9 mouse cellular contexts compared by ENCODE assay signal in genomic region chr2:25292054-25292544, GRCm38 (mm10). TPM values are rescaled to one million over a fixed set of nuclear protein-coding genes. Genes with fewer than 3 reads are reported as not detected.
A peak's percentile ranks its signal among the peaks of the same experiment; 100 is the strongest.
DNase-seq lines count a peak whose midpoint lies in the region; ATAC-seq and TF ChIP-seq lines count a peak whose summit lies in the region.
"Had no signal": no experiment of that assay in that cellular context is flagged by ENCODE, and none has a peak within 500 bp of the region (broad histone marks: within the 10 kb centered on the region; RNA-seq: fewer than 3 reads in every experiment).

No protein-coding gene starts in this region.

- H3K9me3 ChIP-seq in G1E (replicated peaks) = no peaks in the 10 kb centered on the region
- no peaks in the 10 kb centered on the region for H3K9me3 ChIP-seq in heart, embryonic 15.5 days (replicated peaks)
- no peaks in the 10 kb centered on the region for H3K9me3 ChIP-seq in limb, embryonic 11.5 days (ENCODE audit: control insufficient read depth, low read length)

- peak; percentile 28 for DNase-seq in gastrocnemius, adult 18-20 months (ENCODE audit: low spot score)
- no peak for DNase-seq in gastrocnemius, postnatal 4 days (ENCODE audit: low spot score in 2 of 2)
- DNase-seq in G1E (ENCODE audit: low spot score) = no peak
- peak; percentile 29 for DNase-seq in limb, embryonic 11.5 days (ENCODE audit: low spot score)
- no peak for DNase-seq in thymus, postnatal 10 days (ENCODE audit: low spot score in 2 of 2)
- DNase-seq in urinary bladder, postnatal 36 days (ENCODE audit: low spot score in 2 of 2) = no peak

- no peak overlapping the region for H3ac ChIP-seq in myocyte (ENCODE audit: control insufficient read depth, insufficient read length)

- H3K27me3 ChIP-seq in G1E (ENCODE audit: insufficient read depth, low read length) = peaks cover 82% of the 10 kb centered on the region
- H3K27me3 ChIP-seq in heart, embryonic 15.5 days = peaks cover 93% of the 10 kb centered on the region
- H3K27me3 ChIP-seq in limb, embryonic 11.5 days (ENCODE audit: control insufficient read depth, insufficient read depth, low read length) = peaks cover 58% of the 10 kb centered on the region
- peaks cover 63% of the 10 kb centered on the region for H3K27me3 ChIP-seq in myocyte (ENCODE audit: control insufficient read depth, insufficient read depth, insufficient read length)

- peaks cover 1% of the 10 kb centered on the region for H3K36me3 ChIP-seq in G1E (replicated peaks)
- no peaks in the 10 kb centered on the region for H3K36me3 ChIP-seq in heart, embryonic 15.5 days
- no peaks in the 10 kb centered on the region for H3K36me3 ChIP-seq in limb, embryonic 11.5 days (ENCODE audit: control insufficient read depth, insufficient read depth, low read length)
- H3K36me3 ChIP-seq in myocyte (ENCODE audit: control insufficient read depth, insufficient read depth) = no peaks in the 10 kb centered on the region

- H3K4me3 ChIP-seq in G1E (ENCODE audit: low read depth, low read length) (peak overlapping the region; percentile 53; the same call in 1 of the 2 replicates), myocyte (peak overlapping the region; percentile 4)
- H3K4me3 ChIP-seq in heart, embryonic 15.5 days = peak overlapping the region; percentile 44
- H3K4me3 ChIP-seq in limb, embryonic 11.5 days (ENCODE audit: low read depth, low read length) = peak overlapping the region; percentile 17

- TF ChIP-seq CTCF in G1E (IDR thresholded peaks at IDR 0.05; ENCODE audit: low read depth, low read length) = no peak

- no peak overlapping the region for H3K27ac ChIP-seq in heart, embryonic 15.5 days
- no peak overlapping the region for H3K27ac ChIP-seq in limb, embryonic 11.5 days (replicated peaks; ENCODE audit: low read depth, low read length)

- no peaks in the 10 kb centered on the region for H3K79me2 ChIP-seq in myocyte (ENCODE audit: control insufficient read depth, insufficient read depth)

- peak overlapping the region; percentile 66 for H3K4me2 ChIP-seq in heart, embryonic 15.5 days
- H3K4me2 ChIP-seq in limb, embryonic 11.5 days (ENCODE audit: low read depth, severe bottlenecking) = peak overlapping the region; percentile 36
- peak overlapping the region; percentile 93 for H3K4me2 ChIP-seq in myocyte (ENCODE audit: low read depth)

- 5% methylated on average over 41 of the region's 43 CpGs for WGBS in heart, embryonic 15.5 days
- 5% methylated on average over 39 of the region's 43 CpGs for WGBS in limb, embryonic 11.5 days

- TF ChIP-seq POLR2A in myocyte (IDR thresholded peaks at IDR 0.05; ENCODE audit: insufficient read length, low read depth) = peak; percentile 50

- ATAC-seq in G1E (ENCODE audit: extremely low read depth, insufficient number of reproducible peaks, low FRiP score, poor library complexity, severe bottlenecking) = no peak
- no peak for ATAC-seq in heart, embryonic 15.5 days (replicated peaks; ENCODE audit: insufficient number of reproducible peaks, insufficient read depth, low FRiP score, low read depth)
- no peak; the same call in 1 of the 2 replicates for ATAC-seq in limb, embryonic 11.5 days (ENCODE audit: insufficient number of reproducible peaks, low FRiP score, low TSS enrichment, low read depth)

- peak overlapping the region; percentile 14 for H3K9ac ChIP-seq in heart, embryonic 15.5 days
- no peak overlapping the region; the same call in 1 of the 2 replicates for H3K9ac ChIP-seq in limb, embryonic 11.5 days (ENCODE audit: low read length)

- H3K4me1 ChIP-seq in G1E (ENCODE audit: insufficient read depth, low read depth, low read length) = peaks cover 25% of the 10 kb centered on the region
- peaks cover 31% of the 10 kb centered on the region for H3K4me1 ChIP-seq in heart, embryonic 15.5 days (replicated peaks)
- H3K4me1 ChIP-seq in limb, embryonic 11.5 days (ENCODE audit: control insufficient read depth, insufficient read depth, low read length) = peaks cover 3% of the 10 kb centered on the region; the same call in 1 of the 2 replicates

TF ChIP-seq in myocyte, 11 proteins besides CTCF, POLR2A, EP300 and RAD21:
- TF ChIP-seq USF1 (IDR thresholded peaks at IDR 0.05; ENCODE audit: low read depth) (no peak), MAX (IDR thresholded peaks at IDR 0.05; ENCODE audit: low read depth) (no peak), MYOG (IDR thresholded peaks at IDR 0.05; ENCODE audit: control insufficient read depth in 1 of 3, insufficient read depth in 1 of 3, insufficient read length in 2 of 3, low read depth in 2 of 3) (peak in 2 of 3 experiments; percentile 3 to 77), CEBPB (IDR thresholded peaks at IDR 0.05; ENCODE audit: insufficient read depth, poor library complexity, severe bottlenecking) (no peak), SRF (IDR thresholded peaks at IDR 0.05; ENCODE audit: control insufficient read depth, insufficient read length, low read depth) (no peak), E2F4 (IDR thresholded peaks at IDR 0.05; ENCODE audit: insufficient read depth) (no peak), TCF3 (IDR thresholded peaks at IDR 0.05; ENCODE audit: insufficient read length, low read depth) (peak; percentile 34), TCF12 (IDR thresholded peaks at IDR 0.05; ENCODE audit: insufficient read depth, poor library complexity, severe bottlenecking) (no peak), REST (IDR thresholded peaks at IDR 0.05; ENCODE audit: insufficient read depth, insufficient read length) (no peak), MYOD1 (IDR thresholded peaks at IDR 0.05; ENCODE audit: control insufficient read depth in 1 of 3, insufficient read length in 2 of 3, low read depth in 2 of 3) (peak in 2 of 3 experiments; percentile 31 to 78), POLR2AphosphoS2 (IDR thresholded peaks at IDR 0.05; ENCODE audit: insufficient read length, low read depth) (no peak)

RNA-seq across cellular contexts. Expression of gene Lrrc26, which starts 2.4 kb away (rescaled TPM):
- total RNA-seq in gastrocnemius, adult 18-20 months (2021) = not detected
- total RNA-seq in gastrocnemius, postnatal 4 days (2021) = not detected
- not detected in 2 replicates for total RNA-seq in G1E (2014; fragmentation: Nextera tagmentation)
- total RNA-seq in G1E (2017) = not detected in 2 replicates
- not detected in 2 replicates for polyA plus RNA-seq in G1E (2012)
- polyA plus RNA-seq in heart, embryonic 15.5 days (2015; fragmentation: Nextera tagmentation; extraction: Ambion mirVana) = 0.28 and 0.89 TPM in 2 replicates
- polyA plus RNA-seq in limb, embryonic 11.5 days (2014; fragmentation: Nextera tagmentation; extraction: Ambion mirVana) = not detected in 2 replicates
- polyA plus RNA-seq in myocyte (2012; fragmentation: generic; extraction: Trizol) = 1.6 TPM
- total RNA-seq: neutrophil, adult 5-6 weeks had no signal

RNA-seq across cellular contexts. Expression of gene Tmem210, which starts 4.2 kb away (rescaled TPM):
- not detected for total RNA-seq in gastrocnemius, adult 18-20 months (2021)
- not detected for total RNA-seq in gastrocnemius, postnatal 4 days (2021)
- total RNA-seq in G1E (2014; fragmentation: Nextera tagmentation) (not detected in 2 replicates), G1E (2017) (not detected in 2 replicates)
- polyA plus RNA-seq in G1E (2012) (not detected in 2 replicates), myocyte (2012; fragmentation: generic; extraction: Trizol) (0.40 TPM)
- not detected in 2 replicates for polyA plus RNA-seq in heart, embryonic 15.5 days (2015; fragmentation: Nextera tagmentation; extraction: Ambion mirVana)
- polyA plus RNA-seq in limb, embryonic 11.5 days (2014; fragmentation: Nextera tagmentation; extraction: Ambion mirVana) = not detected in 2 replicates
- total RNA-seq: neutrophil, adult 5-6 weeks had no signal

RNA-seq across cellular contexts. Expression of gene Anapc2, which starts 19.8 kb away (rescaled TPM):
- 10 to 100 TPM; 27.6 to 30.4 TPM for total RNA-seq in gastrocnemius, adult 18-20 months (2021)
- total RNA-seq in gastrocnemius, postnatal 4 days (2021) = 10 to 100 TPM; 64.9 to 69.0 TPM
- total RNA-seq in G1E (2014; fragmentation: Nextera tagmentation) = 39.5 and 50.3 TPM in 2 replicates
- 19.7 and 24.4 TPM in 2 replicates for total RNA-seq in G1E (2017)
- polyA plus RNA-seq in G1E (2012) = 23.0 and 25.3 TPM in 2 replicates
- 67.5 and 92.0 TPM in 2 replicates for polyA plus RNA-seq in heart, embryonic 15.5 days (2015; fragmentation: Nextera tagmentation; extraction: Ambion mirVana)
- 118 and 120 TPM in 2 replicates for polyA plus RNA-seq in limb, embryonic 11.5 days (2014; fragmentation: Nextera tagmentation; extraction: Ambion mirVana)
- 97.9 TPM for polyA plus RNA-seq in myocyte (2012; fragmentation: generic; extraction: Trizol)

RNA-seq across cellular contexts. Expression of gene Ssna1, which starts 19.9 kb away (rescaled TPM):
- total RNA-seq in gastrocnemius, adult 18-20 months (2021) = 10 to 100 TPM; 27.9 to 30.9 TPM
- 10 to 100 TPM; 55.9 to 58.1 TPM for total RNA-seq in gastrocnemius, postnatal 4 days (2021)
- total RNA-seq in G1E (2014; fragmentation: Nextera tagmentation) (35.9 and 47.0 TPM in 2 replicates), G1E (2017) (100 and 107 TPM in 2 replicates)
- polyA plus RNA-seq in G1E (2012) (237 and 259 TPM in 2 replicates), myocyte (2012; fragmentation: generic; extraction: Trizol) (106 TPM)
- polyA plus RNA-seq in heart, embryonic 15.5 days (2015; fragmentation: Nextera tagmentation; extraction: Ambion mirVana) = 137 and 152 TPM in 2 replicates
- polyA plus RNA-seq in limb, embryonic 11.5 days (2014; fragmentation: Nextera tagmentation; extraction: Ambion mirVana) = 237 and 242 TPM in 2 replicates

RNA-seq across cellular contexts. Expression of gene Grin1, which starts 26.9 kb away (rescaled TPM):
- total RNA-seq in gastrocnemius, adult 18-20 months (2021) = not detected
- under 1 TPM; 0.17 to 0.26 TPM for total RNA-seq in gastrocnemius, postnatal 4 days (2021)
- total RNA-seq in G1E (2014; fragmentation: Nextera tagmentation) (1.7 TPM in 1 of 2 replicates, not detected in the other), G1E (2017) (0.17 and 0.33 TPM in 2 replicates)
- polyA plus RNA-seq in G1E (2012) (0.68 and 0.73 TPM in 2 replicates), myocyte (2012; fragmentation: generic; extraction: Trizol) (0.12 TPM)
- 0.25 and 0.28 TPM in 2 replicates for polyA plus RNA-seq in heart, embryonic 15.5 days (2015; fragmentation: Nextera tagmentation; extraction: Ambion mirVana)
- 0.60 and 1.4 TPM in 2 replicates for polyA plus RNA-seq in limb, embryonic 11.5 days (2014; fragmentation: Nextera tagmentation; extraction: Ambion mirVana)
- total RNA-seq: neutrophil, adult 5-6 weeks had no signal

Comparison
In these comparisons a context has a peak if more than half of its experiments do, and no peak if none do; other contexts are left out.
1. DNase-seq: peak in gastrocnemius, adult 18-20 months (single experiment) and limb, embryonic 11.5 days (single experiment); none in gastrocnemius, postnatal 4 days (0 of 2), G1E (single experiment), thymus, postnatal 10 days (0 of 2) and urinary bladder, postnatal 36 days (0 of 2).
2. H3K4me2 ChIP-seq: peak in every context shown above with its lines; median percentile 93 in myocyte; 66 in heart, embryonic 15.5 days; 36 in limb, embryonic 11.5 days.
3. Peak in every context shown above with its lines, with median percentiles within 50 percentile points of each other: H3K4me3 ChIP-seq.